Mouse (Mus musculus) left cerebral cortex, adult 11 months (tissue): ENCODE data around the gene Cadm1.
A peak's percentile ranks its signal among the peaks of the same experiment; 100 is the strongest.

Experiments used
- DNase-seq: peaks from one replicate; pipeline ENCODE4 v3.0.0; 2022; ENCODE audit warnings: low spot score

The Cadm1 gene

DNA sequence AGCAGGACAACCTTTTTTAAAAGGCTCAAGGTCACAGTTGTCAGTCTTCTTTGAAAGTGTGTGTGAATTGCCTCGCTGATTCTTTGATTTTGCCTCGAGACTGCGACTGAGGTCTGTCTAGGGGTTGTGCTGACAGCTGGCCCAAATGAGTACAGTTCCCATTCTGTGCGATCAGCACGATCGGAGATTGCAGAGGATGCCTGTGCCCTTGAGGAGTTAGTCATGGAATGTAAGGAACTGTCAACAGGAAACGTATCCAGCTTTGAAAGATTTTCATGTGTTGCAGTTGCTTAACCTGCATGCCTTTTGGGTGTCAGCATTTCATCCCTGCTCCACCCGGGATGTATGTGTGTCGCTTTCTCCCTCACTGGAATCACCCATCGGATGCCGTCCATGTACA, 141.6 kb downstream of the Cadm1 start:
- DNase-seq: no peak

DNA sequence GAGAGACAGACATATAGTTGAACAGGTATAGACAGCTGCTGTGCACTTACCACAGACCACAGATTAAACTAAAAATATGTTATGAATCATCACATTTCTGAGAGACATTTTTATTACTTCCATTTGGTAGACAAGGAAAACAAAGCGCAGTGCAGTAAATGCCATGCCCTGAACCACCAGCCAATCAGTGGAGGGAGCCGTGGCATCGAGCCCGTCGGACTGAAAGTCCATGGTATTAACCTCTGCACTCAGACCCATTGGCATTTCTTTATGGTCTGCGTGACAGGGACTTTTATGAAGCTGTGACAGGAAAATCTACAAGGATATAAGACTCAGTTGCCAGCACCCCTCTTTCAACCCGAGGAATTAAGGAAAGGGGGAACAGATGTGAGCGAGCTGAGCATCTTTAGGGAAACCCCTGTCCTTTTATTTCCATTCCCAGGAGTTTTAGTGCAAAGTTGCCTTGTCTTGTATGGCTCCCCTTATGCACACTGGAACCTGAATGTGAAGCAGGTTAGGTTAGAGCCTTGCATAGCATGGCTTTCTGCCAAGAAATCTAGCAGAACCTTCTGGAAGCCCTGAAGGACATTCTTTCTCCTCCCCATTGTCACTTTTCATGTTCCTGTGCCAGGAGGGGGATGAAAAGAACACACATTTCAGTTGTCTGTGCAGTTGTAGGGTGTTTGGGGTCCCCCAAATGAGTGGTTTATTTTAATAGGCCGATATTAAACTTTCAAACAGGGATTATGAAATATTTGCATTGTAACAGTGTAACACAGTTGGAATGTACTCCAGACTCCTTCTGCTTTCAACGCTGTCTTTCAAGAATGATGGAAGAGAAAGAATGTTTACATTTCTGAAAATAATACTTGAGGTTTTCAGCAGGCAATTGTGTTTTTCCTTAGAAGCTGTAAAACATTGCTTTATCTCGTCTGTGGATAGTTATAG, 145.1 kb downstream of the Cadm1 start:
- no peak for DNase-seq

DNA sequence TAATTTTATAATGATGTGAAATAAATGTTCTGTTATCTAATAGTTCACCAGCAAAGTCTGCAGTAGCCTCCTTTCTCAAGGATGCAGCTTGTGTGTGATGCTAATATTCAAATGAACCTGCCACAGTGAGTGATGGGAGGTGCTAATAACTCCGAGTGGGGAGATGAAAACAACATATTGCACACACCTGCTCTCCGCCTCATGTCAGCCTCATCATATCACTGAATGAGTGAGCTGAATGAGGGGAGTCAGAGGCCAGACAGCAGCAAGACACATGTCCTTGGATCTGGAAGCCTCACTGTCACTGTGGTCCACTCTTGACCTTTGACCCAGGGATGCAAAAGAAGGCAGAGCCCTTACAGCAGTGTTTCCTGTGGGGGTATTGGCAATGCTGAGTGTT, 156.9 kb downstream of the Cadm1 start:
- DNase-seq: no peak

DNA sequence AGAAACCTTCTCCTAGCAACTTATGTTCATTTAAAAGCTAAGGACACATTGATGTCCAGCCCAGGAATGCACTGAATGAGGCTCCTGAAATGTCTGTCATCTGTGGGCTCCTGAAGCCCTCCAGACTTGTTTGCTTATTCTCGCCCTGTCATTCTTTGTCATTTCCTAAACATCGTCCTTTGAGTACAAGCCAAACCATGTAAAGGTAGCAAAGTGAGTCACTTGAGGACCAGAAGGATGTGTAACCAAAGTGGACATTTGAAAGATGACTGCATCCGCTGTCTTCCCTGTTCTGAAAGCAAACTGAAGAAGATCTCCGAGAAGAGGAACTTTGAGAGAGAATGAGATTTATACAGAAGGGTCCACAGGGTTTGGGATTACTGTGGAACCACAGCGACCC, 157.6 kb downstream of the Cadm1 start:
- no peak for DNase-seq

DNA sequence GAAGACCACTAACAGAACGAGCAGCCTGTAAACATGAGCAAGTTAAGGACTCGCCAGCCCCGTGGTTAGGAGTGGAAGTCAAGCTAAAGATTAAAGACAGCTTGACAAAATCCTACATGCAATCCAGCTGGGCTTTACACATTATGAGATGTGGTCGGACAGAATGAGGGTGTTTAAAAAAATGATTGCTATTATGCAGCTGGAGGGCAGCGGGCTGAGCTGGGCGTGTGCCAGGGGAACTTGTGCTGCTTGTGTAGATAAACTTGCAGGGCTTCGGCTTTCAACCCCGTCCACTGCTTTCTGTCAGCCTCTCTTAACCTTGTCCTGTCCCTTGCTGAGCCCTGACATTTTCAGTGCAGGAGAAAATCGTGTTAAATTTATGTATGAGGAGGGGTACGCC, 158.3 kb downstream of the Cadm1 start:
- no peak for DNase-seq

DNA sequence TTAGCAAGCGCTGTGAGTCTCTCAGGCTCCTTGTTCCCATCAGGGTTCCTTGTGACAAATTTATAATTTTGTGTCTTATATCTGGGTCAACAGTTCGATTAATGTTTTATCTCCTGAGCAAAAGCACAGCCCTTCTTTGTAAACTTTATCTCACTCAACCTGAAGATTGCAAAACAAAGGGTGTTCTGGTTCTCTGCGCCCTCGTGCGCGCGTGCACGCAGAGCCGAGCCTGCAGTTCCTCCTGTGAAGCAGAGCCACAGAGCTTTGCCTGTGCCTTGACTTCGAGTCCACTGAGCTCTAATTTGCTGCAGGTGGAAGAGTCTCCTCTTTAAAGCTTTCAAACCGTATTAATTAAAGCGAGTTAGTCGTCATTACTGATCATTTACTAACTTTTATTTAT, 162.9 kb downstream of the Cadm1 start:
- no peak for DNase-seq

DNA sequence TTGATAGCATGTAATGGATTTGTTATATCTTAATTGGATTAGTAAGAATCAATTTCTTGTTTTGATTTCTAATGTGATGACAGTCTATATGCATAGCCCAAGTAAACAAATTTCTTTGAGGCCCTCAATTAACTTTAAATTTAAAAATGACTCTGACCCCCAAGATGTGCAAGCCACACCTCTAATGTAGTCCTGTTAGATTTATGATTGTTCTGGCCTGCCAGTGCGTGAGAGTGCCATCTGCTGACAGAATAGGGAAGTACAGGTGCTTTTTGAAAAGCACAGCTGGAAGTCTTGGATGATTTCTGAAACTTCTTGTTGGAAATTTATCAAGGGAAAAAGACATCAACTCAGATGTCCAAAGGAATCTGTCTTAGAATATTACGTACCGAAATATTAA, 169.1 kb downstream of the Cadm1 start:
- DNase-seq: no peak

DNA sequence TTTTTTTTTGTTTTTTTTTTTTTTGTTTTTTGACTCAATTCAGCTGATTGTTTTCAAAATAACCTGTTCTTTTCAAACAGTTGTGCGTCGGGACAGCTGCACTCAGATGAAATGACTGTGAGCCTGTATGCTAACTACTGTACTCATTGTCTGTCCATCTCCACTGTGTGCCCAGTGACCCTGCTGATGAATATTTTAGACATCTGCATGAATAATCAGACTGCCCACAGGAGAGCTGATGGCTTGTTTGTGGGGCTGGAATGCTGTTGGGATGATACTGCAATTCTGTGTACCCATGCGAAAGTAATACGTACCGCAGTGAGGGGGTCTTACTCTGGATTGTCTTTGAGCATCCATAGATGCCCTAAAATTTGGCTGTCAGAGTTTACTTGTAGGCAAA, 170.0 kb downstream of the Cadm1 start:
- no peak for DNase-seq

DNA sequence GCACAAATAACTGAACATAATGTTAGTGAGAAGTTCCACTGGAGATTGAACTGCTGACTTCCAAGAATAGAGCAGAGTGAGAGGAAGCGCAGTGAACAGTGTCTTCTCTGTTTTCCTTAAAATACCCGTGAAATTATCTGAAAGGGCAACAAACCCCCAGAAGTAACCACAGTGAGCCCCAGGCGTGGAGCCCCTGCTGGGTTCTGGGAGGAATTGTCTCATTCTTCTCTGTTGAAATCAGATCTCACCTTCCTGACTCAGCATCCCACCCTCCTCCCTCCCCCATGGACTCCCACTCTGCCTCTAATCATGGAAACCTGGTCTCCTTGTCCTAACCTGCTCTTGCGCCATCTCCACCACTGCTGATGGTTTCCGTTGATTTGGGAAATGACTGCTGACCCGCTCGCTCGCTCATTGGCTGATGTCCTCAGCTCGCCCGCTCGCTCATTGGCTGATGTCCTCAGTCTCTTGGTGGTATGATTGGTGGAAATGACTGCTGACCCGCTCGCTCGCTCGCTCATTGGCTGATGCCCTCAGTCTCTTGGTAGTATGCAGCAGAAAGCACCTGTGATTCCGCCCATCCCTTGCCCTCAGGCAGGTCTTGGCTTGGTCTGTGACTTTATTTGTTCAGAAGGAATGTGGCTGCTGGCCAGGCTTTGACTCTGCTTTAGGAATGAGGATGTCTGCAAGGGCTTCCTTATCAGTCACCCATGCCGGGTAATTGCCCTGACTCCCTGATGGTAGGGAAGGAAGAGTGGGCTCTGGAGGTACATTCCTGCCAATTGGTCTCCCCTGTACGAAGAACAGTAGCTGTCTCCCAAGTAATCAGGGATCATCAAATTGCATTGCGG, 173.3 kb downstream of the Cadm1 start:
- no peak for DNase-seq

DNA sequence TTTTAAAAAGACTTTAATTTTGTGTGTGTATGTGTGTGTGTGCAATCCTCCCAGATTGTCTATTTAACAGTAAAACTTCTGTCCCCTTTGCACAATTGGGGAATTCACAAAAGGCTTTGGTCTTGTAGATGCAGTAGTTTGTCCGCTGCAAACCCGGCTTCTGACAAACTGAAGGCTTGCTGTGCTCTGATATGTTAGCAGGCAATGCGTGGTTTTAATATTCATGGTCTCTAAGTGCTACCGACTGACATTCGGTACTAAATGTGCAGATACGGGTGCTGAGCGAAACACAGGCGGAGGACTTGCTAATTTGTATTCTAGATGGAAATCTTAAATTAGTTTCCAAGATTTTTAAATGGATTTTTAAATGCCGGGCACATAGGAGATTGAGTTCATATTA, 176.4 kb downstream of the Cadm1 start:
- DNase-seq: no peak

DNA sequence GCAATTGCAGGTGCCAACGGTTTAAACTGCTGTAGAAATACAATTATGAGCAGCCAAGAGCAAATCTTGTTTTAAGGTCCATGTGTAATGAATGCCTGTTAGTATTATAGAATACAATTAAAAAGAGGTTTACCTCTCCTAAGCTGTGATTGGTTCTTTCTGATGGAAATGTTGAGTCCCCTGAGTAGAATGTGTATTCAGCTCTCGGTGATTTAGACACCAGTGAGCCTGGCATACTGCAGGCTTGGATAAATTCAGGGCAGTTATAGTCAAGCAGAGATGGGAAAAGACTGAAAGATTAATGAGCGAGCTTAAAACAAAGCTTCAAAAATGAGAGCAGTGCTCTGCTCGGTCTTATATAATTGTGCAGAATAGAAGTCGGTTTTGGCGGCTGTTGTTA, 177.4 kb downstream of the Cadm1 start:
- DNase-seq: no peak

DNA sequence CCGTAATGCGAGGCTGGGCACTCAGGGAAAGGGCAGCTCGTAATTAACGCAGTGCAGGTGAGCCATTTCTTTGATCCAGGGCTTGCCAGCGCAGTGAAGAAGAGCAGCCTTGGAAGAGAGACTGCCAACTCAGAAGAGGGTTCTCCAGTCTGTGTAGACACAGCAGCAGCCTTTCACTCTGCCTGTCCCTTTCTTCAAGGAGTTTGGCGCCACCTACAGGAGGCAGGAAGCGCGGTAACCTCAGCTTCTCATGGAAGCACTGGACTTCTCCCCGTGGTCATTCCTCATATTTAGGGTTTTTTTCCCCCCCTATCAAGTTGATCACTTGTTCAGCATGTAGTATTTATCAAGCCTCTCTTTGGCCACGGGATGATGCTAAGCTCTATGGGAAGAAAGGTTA, 178.3 kb downstream of the Cadm1 start:
- peak; percentile 70 for DNase-seq

DNA sequence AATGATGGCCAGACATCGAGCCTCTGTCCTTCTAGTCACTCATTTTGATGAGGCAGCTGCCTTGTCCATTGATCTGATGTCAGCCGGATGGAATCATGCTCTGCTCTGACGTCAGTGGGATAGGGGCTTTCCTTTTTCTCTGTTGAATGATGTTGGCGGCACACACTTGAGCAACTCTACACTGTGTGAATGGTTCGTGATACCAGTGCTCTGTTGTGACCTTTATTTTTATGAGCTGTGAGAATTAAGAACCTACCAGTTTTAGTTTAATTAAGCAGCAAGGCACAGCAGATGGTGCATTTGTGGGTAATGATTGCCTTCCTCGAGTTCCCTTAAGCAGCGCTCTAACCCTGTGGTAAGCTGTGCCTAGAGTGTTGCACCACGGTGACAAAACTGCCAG, 181.0 kb downstream of the Cadm1 start:
- DNase-seq: no peak

DNA sequence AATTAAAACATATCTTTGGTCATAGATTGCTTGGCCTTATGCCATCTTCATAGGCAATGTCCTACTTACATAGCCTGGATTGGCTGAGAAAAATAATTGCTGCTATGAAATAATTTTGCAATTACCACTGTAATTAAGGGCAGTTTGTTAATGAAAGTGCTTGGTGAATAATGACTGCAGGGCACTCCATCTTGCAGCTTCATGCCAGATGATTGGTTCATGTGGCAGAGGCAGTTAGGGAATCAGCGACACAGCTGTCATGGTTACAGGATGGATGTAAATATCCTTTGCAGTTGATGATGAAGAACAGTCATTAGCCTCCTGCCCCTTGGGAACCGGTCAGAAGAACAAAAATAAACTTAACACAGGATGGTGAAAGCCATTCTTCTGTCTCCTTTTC, 184.6 kb downstream of the Cadm1 start:
- no peak for DNase-seq

DNA sequence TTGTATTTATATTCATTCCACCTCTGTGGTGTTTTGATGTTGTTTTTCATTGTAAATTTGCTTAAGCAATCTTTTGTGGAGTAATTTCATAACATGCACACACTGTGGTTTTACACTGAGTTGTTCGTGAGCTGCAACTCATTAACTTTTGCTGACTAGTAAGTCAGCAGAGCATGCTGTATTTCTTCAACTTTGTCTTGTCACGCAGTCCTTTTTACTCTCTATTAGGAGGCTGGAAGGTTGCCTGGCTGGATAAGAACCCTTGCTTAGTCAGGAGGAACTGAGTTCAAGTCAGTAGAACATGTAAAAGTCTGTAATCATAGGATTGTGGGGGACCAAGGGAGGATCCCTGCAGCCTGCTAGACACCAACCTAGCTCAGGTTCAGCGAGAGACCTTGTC, 185.4 kb downstream of the Cadm1 start:
- DNase-seq: no peak

DNA sequence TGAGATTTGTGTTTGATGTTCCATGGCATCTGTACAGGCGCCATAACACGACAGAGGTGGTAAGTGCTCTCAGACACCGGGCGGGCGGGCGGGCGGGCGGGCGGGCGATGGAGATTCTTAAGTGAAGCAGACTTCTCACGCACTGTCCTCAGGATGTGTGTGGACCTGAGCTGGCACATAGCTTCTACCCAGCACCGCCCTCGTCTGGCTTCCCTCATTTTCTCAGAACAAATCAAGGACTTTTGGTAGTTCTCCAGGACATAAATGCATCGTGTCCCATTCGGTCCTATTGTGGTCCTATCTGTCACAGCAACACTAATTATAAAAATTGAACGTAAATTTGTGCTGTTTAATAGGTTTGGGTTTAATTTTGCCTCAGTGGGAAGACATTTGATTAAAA, 186.9 kb downstream of the Cadm1 start:
- DNase-seq: no peak

DNA sequence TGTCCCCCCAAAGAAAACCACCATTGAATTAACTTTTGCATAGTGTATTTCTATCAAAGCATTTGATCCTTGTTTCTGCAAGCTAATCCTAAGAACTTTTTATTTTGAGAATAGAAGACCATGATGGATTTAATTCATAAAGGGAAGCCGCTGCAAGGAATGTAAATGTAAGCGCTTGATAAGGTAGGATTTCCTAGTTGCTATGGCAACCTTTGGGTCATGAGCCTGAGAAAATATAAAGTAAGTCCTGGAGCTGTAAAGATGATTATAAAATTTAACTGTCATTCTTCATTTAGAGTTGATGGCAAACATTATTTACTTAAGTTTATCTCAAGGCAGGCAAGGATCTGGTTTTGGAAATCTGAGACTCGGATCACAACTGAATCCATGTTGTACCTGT, 197.6 kb downstream of the Cadm1 start:
- no peak for DNase-seq

DNA sequence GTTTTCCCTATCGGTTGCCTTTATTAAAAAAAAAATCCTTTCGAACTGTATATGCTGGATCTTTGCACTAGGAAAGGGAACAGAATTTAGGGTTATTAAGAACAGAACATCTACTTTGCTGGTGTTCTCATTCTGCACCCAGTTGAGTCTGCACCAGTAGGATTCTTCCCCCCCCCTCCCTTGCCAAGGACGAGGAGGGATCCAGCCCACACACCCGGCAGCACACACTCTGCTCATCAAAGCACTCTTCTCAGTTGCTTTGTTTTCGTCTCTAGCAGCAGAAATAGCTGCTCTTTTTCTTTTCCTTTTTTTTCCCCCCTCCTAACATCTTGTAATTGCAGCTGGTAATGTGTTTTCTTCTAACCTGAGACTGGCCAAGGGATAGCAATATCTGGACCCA, 198.9 kb downstream of the Cadm1 start:
- DNase-seq: no peak

DNA sequence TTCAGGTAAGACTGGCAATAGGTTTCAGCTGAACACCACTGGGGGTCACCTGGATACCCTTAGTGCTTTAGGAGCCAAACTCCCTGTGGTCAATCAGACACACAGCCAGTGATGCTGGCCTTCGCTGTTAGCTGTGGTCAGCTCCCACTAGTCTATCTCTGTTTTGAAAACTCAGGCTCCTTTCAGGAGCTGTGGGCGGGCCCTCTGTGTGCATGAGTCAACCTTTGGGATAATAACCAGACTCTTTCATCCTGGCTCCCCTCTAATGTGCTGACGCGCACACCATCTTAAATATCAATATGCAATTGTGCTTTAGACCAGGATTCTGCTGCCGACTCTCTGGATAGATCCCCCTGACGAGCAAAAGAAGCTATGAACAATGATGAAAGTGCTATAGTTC, 200.3 kb downstream of the Cadm1 start:
- no peak for DNase-seq

DNA sequence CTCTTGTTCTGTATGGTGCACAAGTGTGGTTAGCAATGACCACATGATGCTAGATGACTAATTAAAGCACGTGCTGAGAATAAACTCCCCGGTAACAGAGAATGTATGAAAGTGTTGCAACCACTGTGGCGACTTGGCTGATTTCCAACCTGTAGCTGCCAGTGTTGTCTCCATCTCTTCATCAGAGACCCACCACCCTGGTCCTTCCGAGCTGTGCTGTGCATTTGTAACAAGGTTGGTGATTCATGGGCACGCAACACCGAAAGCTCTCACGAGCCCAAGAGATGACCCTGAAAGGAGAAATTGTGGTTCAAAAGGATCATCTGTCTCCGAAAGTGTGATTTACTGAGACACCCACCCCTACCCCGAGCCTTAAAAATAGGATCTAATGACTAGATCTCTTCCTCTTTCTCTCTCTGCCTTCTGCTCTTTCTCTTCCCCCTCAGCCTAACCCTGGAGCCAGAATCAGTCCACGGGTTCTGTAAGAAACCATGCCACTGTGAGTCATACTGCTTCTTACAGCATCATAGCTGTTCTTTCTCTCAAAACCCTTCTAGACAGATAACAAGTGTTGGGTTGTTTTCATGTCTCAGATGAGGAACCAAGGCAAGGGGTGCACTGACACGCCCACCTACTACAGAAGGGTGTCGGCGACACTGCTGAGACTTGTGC, 203.9 kb downstream of the Cadm1 start:
- DNase-seq: peak; percentile 53

DNA sequence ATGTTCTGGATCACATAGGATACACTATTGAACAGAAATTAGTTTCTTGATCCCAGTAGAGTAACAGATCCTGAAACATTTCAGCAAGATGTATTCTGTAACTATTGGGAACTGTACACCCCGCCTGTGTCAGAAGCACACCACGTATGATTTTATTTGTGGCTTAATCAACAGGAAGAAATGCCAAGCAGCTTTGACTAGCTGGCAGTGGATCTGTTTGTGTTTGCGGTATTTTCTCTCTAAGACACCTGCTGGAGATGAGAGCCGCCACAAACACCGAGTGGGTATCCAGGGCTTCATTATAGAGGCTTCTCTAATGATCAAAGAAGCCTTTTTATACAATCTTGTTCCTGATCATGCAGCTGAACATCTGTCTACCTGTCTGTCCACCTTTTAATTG, 204.9 kb downstream of the Cadm1 start:
- DNase-seq: no peak

DNA sequence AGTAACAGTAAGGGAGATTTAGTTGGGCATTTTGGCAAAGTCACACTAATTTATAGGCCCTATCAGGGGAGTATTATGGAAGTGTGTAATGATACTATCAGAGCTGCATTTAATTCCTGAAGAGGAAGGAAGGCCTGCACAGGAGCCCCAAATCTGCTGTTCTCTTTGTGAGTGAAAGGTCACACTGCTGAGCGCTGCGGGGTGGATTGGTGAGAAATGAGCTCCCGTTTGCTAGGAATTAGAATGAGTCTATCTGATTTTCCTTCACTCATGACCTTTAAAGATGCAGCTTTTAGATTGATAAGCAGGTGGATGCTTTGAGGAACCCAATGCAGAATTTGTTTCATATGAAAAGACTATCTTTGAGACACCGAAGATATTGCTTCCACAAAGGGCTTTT, 208.8 kb downstream of the Cadm1 start:
- DNase-seq: no peak

DNA sequence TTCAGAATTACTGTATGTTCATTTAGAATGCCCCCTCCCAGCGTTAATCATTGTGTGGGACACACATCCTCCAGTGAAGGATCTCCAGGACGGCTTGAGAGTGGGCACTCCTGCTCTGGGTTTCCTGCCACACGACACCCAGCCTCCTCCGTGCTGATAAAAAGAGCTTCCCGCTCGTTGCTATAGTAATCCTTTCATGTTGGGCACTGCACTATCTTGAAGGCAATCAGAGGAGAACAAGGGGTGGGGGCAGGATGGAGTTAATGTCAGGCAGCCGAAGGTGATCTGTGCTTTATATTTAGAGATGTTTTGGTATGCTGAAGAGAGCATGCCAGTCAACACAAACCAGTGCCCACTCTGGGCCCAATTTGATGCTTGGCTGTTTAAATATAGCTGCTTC, 209.3 kb downstream of the Cadm1 start:
- DNase-seq: peak; percentile 54
